Mouse (Mus musculus) midbrain, embryonic 11.5 days (tissue): ENCODE results near the gene Cfap43. TPM values are rescaled to one million over a fixed set of nuclear protein-coding genes. Genes with fewer than 3 reads are reported as not detected.

ENCODE experiments used
- ATAC-seq: fragments of 200-750 bp; cut with Nextera tagmentation; 2 replicates; pipeline ENCODE4 v1.8.0; 2017; ENCODE audit warnings: moderate TSS enrichment, moderate library complexity; ENCODE audit not compliant: low FRiP score
- DNase-seq: peaks from one replicate; pipeline ENCODE4 v3.0.0; 2015; ENCODE audit warnings: low spot score; ENCODE audit errors: missing footprints
- H3K27ac ChIP-seq: fragments of 300-500 bp; sonication (generic); 2 replicates; pipeline ENCODE4 v1.5.1; 2014; ENCODE audit warnings: low read depth, low read length
- H3K27me3 ChIP-seq: fragments of 300-500 bp; sonication (generic); 2 replicates; pipeline ENCODE4 v1.6.1; 2014; ENCODE audit warnings: mild to moderate bottlenecking, low read length, moderate library complexity, mixed read lengths; ENCODE audit not compliant: control insufficient read depth, insufficient read depth
- H3K36me3 ChIP-seq: fragments of 300-500 bp; sonication (generic); 2 replicates; pipeline ENCODE4 v1.6.1; 2014; ENCODE audit warnings: mild to moderate bottlenecking, low read length, moderate library complexity, mixed read lengths; ENCODE audit not compliant: control insufficient read depth, insufficient read depth
- H3K4me1 ChIP-seq: fragments of 300-500 bp; sonication (generic); 2 replicates; pipeline ENCODE4 v1.6.1; 2014; ENCODE audit warnings: low read length; ENCODE audit not compliant: control insufficient read depth, insufficient read depth
- H3K4me2 ChIP-seq: fragments of 300-500 bp; sonication (generic); 2 replicates; pipeline ENCODE4 v1.6.1; 2014; ENCODE audit warnings: mild to moderate bottlenecking, moderate library complexity
- H3K4me3 ChIP-seq: fragments of 300-500 bp; sonication (generic); 2 replicates; pipeline ENCODE4 v1.5.1; 2014; ENCODE audit warnings: low read depth, low read length
- H3K9ac ChIP-seq: fragments of 300-500 bp; sonication (generic); 2 replicates; pipeline ENCODE4 v1.6.1; 2014; ENCODE audit warnings: low read length
- H3K9me3 ChIP-seq: fragments of 300-500 bp; sonication (generic); 2 replicates; pipeline ENCODE4 v1.6.1; 2016; ENCODE audit warnings: low read length; ENCODE audit not compliant: control insufficient read depth
- WGBS: fragments of 180-500 bp; shearing (Covaris S2); extraction: QIAGEN DNeasy Blood & Tissue Kit; methylation state at CpG from one replicate; pipeline ENCODE4 v1.1.7; 2014; 5-methylcytosine and 5-hydroxymethylcytosine counted together
- polyA plus RNA-seq: library from polyadenylated mRNA; unstranded; fragments of >200 nt; fragmentation: Nextera tagmentation; extraction: Ambion mirVana; gene quantifications from 2 replicates; pipeline ENCODE4 v1.2.1, GENCODE M21; 2014

Gene Cfap43
- polyA plus RNA-seq, 1 experiment from 2014 or later, result 0.05 TPM

DNA sequence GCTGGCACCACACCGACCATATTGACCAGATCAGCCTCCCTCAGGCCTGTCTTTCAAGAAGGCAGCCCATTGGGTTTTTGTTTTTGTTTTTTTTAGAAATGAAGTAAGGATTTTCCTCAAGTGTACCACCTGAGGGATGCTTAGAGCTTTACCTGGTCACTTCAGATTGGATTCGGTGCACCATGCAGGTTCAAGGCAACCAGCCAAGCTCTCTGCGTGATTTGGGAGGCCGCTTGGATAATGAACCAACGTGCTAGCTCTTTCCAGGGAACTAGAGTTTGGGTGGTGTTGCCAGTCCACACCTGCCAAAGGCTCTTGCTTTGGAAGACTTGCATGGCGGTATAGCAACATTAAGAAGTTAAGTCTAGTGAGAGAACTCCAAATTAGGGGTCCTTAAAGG lies 26.0 kb downstream of the Cfap43 start:
- no peaks in the 10 kb centered on the region for H3K4me1 ChIP-seq
- no peaks in the 10 kb centered on the region for H3K9me3 ChIP-seq
- H3K4me3 ChIP-seq, result no peak overlapping the region
- H3K27me3 ChIP-seq, result no peaks in the 10 kb centered on the region
- no peak overlapping the region for H3K4me2 ChIP-seq
- H3K27ac ChIP-seq, result no peak overlapping the region
- 0 out of 2 replicates have a peak, but pooled peaks cover 6% of the 10 kb centered on the region for H3K36me3 ChIP-seq
- no peak overlapping the region for H3K9ac ChIP-seq
- WGBS, result 94% methylated on average over 6 of the region's 6 CpGs
- no peak for DNase-seq
- no peak for ATAC-seq

DNA sequence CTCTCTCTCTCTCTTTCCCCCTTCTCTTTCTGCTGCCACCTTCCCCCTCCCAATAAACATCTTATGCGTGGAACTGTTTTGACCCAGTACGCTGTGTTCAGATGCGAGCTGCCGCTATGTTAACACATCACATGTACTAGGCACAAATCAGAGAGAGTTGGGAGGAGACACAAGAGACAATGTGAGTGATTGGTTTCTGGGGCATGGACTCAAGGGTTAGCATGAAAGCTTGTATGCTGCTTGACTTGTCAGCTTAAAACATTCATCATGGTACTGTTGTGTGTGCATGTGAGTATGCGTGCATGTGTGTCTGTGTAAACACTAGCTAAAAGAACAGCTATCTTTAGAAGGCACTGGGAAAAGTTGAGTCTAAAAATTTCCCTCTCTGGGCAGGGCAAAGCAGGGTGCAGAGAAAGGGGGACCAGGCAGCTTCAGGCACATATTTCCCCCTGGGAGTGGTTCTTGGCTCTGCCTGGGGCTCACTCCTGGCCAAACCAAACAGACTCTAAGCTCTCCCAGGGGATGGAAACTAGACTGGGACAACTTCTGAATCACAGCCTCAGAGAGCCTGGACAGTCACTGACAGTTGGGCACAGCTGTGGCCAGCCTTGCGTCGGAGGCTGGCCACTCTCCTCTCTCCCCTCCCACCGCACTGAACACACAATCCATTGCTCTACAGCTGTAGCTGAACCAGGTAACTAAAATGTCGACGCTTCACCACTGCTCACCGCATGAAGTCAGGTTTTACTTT lies 27.4 kb downstream of the Cfap43 start:
- ATAC-seq (no peak), DNase-seq (peak; percentile 67)
- H3K9me3 ChIP-seq, result no peaks in the 10 kb centered on the region
- H3K9ac ChIP-seq, result no peak overlapping the region
- H3K4me2 ChIP-seq, result no peak overlapping the region
- H3K27me3 ChIP-seq, result no peaks in the 10 kb centered on the region
- WGBS, result 86% methylated on average over 11 of the region's 11 CpGs
- no peak overlapping the region for H3K4me3 ChIP-seq
- no peaks in the 10 kb centered on the region for H3K36me3 ChIP-seq
- H3K4me1 ChIP-seq, result no peaks in the 10 kb centered on the region
- no peak overlapping the region for H3K27ac ChIP-seq

- H3K4me3 ChIP-seq, result no peak overlapping the region
- H3K9me3 ChIP-seq, result no peaks in the 10 kb centered on the region
- H3K9ac ChIP-seq, result no peak overlapping the region
- no peaks in the 10 kb centered on the region for H3K4me1 ChIP-seq
- peak; percentile 81 for DNase-seq
- no peak for ATAC-seq
- no peaks in the 10 kb centered on the region for H3K36me3 ChIP-seq
- H3K27ac ChIP-seq, result no peak overlapping the region
- H3K4me2 ChIP-seq, result no peak overlapping the region
- 82% methylated on average over 10 of the region's 10 CpGs for WGBS
- H3K27me3 ChIP-seq, result no peaks in the 10 kb centered on the region
Observed at GRCm38 (mm10) chr19:47890489-47891130, 28.5 kb downstream of the Cfap43 start.

- no peaks in the 10 kb centered on the region for H3K27me3 ChIP-seq
- WGBS, result 93% methylated on average over 8 of the region's 8 CpGs
Observed at GRCm38 (mm10) chr19:47888037-47888436, 31.1 kb downstream of the Cfap43 start.

GRCm38 (mm10) chr19:47887417-47887816 lies 31.7 kb downstream of the Cfap43 start:
- Histone ChIP-seq H3K4me2 (no peak overlapping the region), H3K4me1 (no peaks in the 10 kb centered on the region), H3K9me3 (no peaks in the 10 kb centered on the region), H3K4me3 (no peak overlapping the region), H3K9ac (no peak overlapping the region), H3K27ac (no peak overlapping the region), H3K27me3 (no peaks in the 10 kb centered on the region), H3K36me3 (no peaks in the 10 kb centered on the region)
- DNase-seq (peak; percentile 31), ATAC-seq (no peak)
- WGBS, result 88% methylated on average over 10 of the region's 10 CpGs

More at GRCm38 (mm10) chr19:47888037-47888436, 31.1 kb downstream of the Cfap43 start:
- H3K27ac ChIP-seq, result no peak overlapping the region
- ATAC-seq (no peak), DNase-seq (peak; percentile 4)
- H3K4me1 ChIP-seq, result no peaks in the 10 kb centered on the region
- no peaks in the 10 kb centered on the region for H3K36me3 ChIP-seq
- no peak overlapping the region for H3K4me2 ChIP-seq
- no peak overlapping the region for H3K9ac ChIP-seq
- no peaks in the 10 kb centered on the region for H3K9me3 ChIP-seq
- H3K4me3 ChIP-seq, result no peak overlapping the region

GRCm38 (mm10) chr19:47886617-47887016 lies 32.5 kb downstream of the Cfap43 start:
- Histone ChIP-seq H3K9ac (no peak overlapping the region), H3K4me3 (no peak overlapping the region), H3K4me1 (no peaks in the 10 kb centered on the region), H3K36me3 (no peaks in the 10 kb centered on the region), H3K9me3 (no peaks in the 10 kb centered on the region), H3K27me3 (no peaks in the 10 kb centered on the region), H3K27ac (no peak overlapping the region), H3K4me2 (no peak overlapping the region)
- 90% methylated on average over 7 of the region's 7 CpGs for WGBS
- ATAC-seq (no peak), DNase-seq (peak; percentile 44)

GRCm38 (mm10) chr19:47885886-47886285 lies 33.2 kb downstream of the Cfap43 start:
- peak; percentile 49 for DNase-seq
- Histone ChIP-seq H3K9me3 (no peaks in the 10 kb centered on the region), H3K4me1 (no peaks in the 10 kb centered on the region), H3K4me2 (no peak overlapping the region), H3K4me3 (no peak overlapping the region), H3K36me3 (no peaks in the 10 kb centered on the region), H3K9ac (no peak overlapping the region), H3K27ac (no peak overlapping the region), H3K27me3 (no peaks in the 10 kb centered on the region)
- WGBS, result 87% methylated on average over 11 of the region's 11 CpGs
- no peak for ATAC-seq

DNA sequence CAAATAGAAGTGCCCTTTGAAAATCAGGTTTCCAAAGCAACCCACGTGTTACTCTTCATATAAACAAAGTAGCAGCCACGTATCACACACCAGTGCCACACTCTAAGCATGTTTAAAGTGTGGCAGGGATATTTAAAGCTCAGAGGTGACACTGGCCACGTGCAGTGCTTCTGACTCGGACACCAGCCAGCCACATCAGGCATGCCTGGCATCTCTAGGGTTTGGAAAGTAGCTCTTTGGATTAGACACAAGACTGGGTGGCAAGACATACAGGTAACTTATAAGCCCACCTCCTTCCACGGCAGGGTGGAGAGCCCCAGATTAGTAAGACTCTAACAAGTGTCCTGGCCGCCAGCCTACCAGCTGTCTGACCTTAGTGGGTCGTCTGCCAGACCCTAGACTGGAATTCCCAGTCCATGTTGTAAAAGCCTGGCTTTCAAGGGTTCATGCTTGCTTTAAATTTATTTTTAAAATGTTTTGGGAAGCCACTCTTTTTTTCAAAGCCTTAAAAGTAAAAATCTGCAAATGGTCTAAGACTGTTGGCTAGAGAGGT lies 33.8 kb downstream of the Cfap43 start:
- no peaks in the 10 kb centered on the region for H3K4me1 ChIP-seq
- no peak overlapping the region for H3K9ac ChIP-seq
- H3K9me3 ChIP-seq, result no peaks in the 10 kb centered on the region
- no peak overlapping the region for H3K4me3 ChIP-seq
- H3K4me2 ChIP-seq, result no peak overlapping the region
- 70% methylated on average over 7 of the region's 7 CpGs for WGBS
- H3K27ac ChIP-seq, result no peak overlapping the region
- DNase-seq (peak; percentile 56), ATAC-seq (no peak)
- no peaks in the 10 kb centered on the region for H3K27me3 ChIP-seq
- H3K36me3 ChIP-seq, result no peaks in the 10 kb centered on the region
